In the genomic region with DNA sequence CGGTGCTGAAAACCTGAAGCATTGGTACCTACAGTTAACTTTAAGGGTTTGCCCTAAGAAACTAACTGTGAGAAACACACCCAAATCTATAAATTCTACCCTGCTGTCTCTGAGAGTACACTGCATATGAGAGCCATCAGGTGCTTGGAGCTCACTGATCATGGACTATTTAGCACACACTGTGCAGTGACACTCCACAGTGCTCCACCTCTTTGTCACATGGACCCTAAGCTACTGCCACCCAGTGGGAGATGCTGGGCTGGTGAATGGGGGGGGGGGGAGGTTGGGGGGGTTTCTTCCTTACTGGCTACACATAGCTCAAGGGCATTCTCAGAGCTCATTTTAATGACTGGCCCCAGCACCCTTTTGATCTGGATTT, we compare ENCODE assay signal across 16 mouse cellular contexts. TPM values are rescaled to one million over a fixed set of nuclear protein-coding genes. Genes with fewer than 3 reads are reported as not detected.
A peak's percentile ranks its signal among the peaks of the same experiment; 100 is the strongest.
DNase-seq lines count a peak whose midpoint lies in the region; ATAC-seq and TF ChIP-seq lines count a peak whose summit lies in the region.
"Had no signal": no experiment of that assay in that cellular context is flagged by ENCODE, and none has a peak within 500 bp of the region (broad histone marks: within the 10 kb centered on the region; RNA-seq: fewer than 3 reads in every experiment).

No protein-coding gene starts in this region.

- no peak overlapping the region for H3K27ac ChIP-seq in heart, embryonic 12.5 days (ENCODE audit: poor library complexity, severe bottlenecking)
- H3K27ac ChIP-seq in kidney, postnatal 0 days: no peak overlapping the region
- no peak overlapping the region for H3K27ac ChIP-seq in kidney, embryonic 15.5 days
- no peak overlapping the region for H3K27ac ChIP-seq in brown adipose tissue, adult 24 weeks (replicated peaks; ENCODE audit: low read depth, low read length)
- 0 out of 2 replicates have a peak overlapping the region, but pooled peaks have one; percentile 58 for H3K27ac ChIP-seq in limb, embryonic 10.5 days
- H3K27ac ChIP-seq: midbrain, embryonic 10.5 days; stomach, embryonic 15.5 days had no signal

- no peak overlapping the region for H3K4me3 ChIP-seq in heart, embryonic 12.5 days
- no peak overlapping the region for H3K4me3 ChIP-seq in kidney, postnatal 0 days (replicated peaks; ENCODE audit: low read depth, low read length)
- H3K4me3 ChIP-seq in kidney, embryonic 15.5 days (replicated peaks): no peak overlapping the region
- peak overlapping the region; percentile 13; the same call in 1 of the 2 replicates for H3K4me3 ChIP-seq in brown adipose tissue, adult 24 weeks (ENCODE audit: insufficient read depth, low read depth, low read length)
- H3K4me3 ChIP-seq in limb, embryonic 10.5 days: no peak overlapping the region
- H3K4me3 ChIP-seq: forebrain, embryonic 10.5 days; hindbrain, embryonic 10.5 days; midbrain, embryonic 10.5 days; myocyte; stomach, embryonic 15.5 days had no signal

- no peak for ATAC-seq in heart, embryonic 12.5 days (ENCODE audit: insufficient number of reproducible peaks, low FRiP score)
- ATAC-seq in kidney, postnatal 0 days (replicated peaks; ENCODE audit: low FRiP score, low read depth): no peak
- no peak for ATAC-seq in kidney, embryonic 15.5 days (replicated peaks; ENCODE audit: low FRiP score)
- ATAC-seq: intestine, postnatal 0 days had no signal

- no peak for TF ChIP-seq CTCF in kidney, postnatal 0 days (IDR thresholded peaks at IDR 0.05; ENCODE audit: low read depth)

- no peaks in the 10 kb centered on the region for H3K36me3 ChIP-seq in heart, embryonic 12.5 days
- H3K36me3 ChIP-seq in kidney, postnatal 0 days (ENCODE audit: insufficient read depth, low read length): no peaks in the 10 kb centered on the region
- H3K36me3 ChIP-seq in kidney, embryonic 15.5 days: no peaks in the 10 kb centered on the region
- no peaks in the 10 kb centered on the region for H3K36me3 ChIP-seq in limb, embryonic 10.5 days
- H3K36me3 ChIP-seq: forebrain, embryonic 10.5 days; hindbrain, embryonic 10.5 days; midbrain, embryonic 10.5 days; stomach, embryonic 15.5 days had no signal

- WGBS in heart, embryonic 12.5 days: 66% methylated on average over 1 of the region's 1 CpGs
- WGBS in kidney, postnatal 0 days: 68% methylated on average over 1 of the region's 1 CpGs
- 76% methylated on average over 1 of the region's 1 CpGs for WGBS in kidney, embryonic 15.5 days
- WGBS in limb, embryonic 10.5 days: 92% methylated on average over 1 of the region's 1 CpGs

- 0 out of 2 replicates have a peak, but pooled peaks cover 4% of the 10 kb centered on the region for H3K9me3 ChIP-seq in heart, embryonic 12.5 days (replicated peaks)
- no peaks in the 10 kb centered on the region for H3K9me3 ChIP-seq in kidney, postnatal 0 days (replicated peaks; ENCODE audit: low read length)
- H3K9me3 ChIP-seq in kidney, embryonic 15.5 days (replicated peaks): no peaks in the 10 kb centered on the region
- H3K9me3 ChIP-seq in limb, embryonic 10.5 days (replicated peaks): no peaks in the 10 kb centered on the region
- H3K9me3 ChIP-seq: forebrain, embryonic 10.5 days; hindbrain, embryonic 10.5 days; midbrain, embryonic 10.5 days; stomach, embryonic 15.5 days had no signal

- H3K4me2 ChIP-seq in heart, embryonic 12.5 days: peak overlapping the region; percentile 53; the same call in 1 of the 2 replicates
- peak overlapping the region; percentile 39; the same call in 1 of the 2 replicates for H3K4me2 ChIP-seq in kidney, postnatal 0 days (ENCODE audit: low read length)
- H3K4me2 ChIP-seq in kidney, embryonic 15.5 days: no peak overlapping the region

- H3K27me3 ChIP-seq in heart, embryonic 12.5 days (replicated peaks): peaks cover 42% of the 10 kb centered on the region
- no peaks in the 10 kb centered on the region for H3K27me3 ChIP-seq in kidney, postnatal 0 days (ENCODE audit: insufficient read depth, low read length)
- no peaks in the 10 kb centered on the region for H3K27me3 ChIP-seq in kidney, embryonic 15.5 days
- no peaks in the 10 kb centered on the region for H3K27me3 ChIP-seq in limb, embryonic 10.5 days (ENCODE audit: low read depth, poor library complexity, severe bottlenecking)
- H3K27me3 ChIP-seq: stomach, embryonic 15.5 days had no signal

- no peak for DNase-seq in heart, postnatal 25 days (ENCODE audit: low spot score)
- no peak for DNase-seq in kidney, postnatal 0 days (ENCODE audit: low spot score)
- no peak for DNase-seq in limb, embryonic 10.5 days (ENCODE audit: low spot score)
- no peak for DNase-seq in lung, postnatal 10 days
- DNase-seq: cerebellum, adult 18-20 months; cerebellum, postnatal 14 days; thymus, postnatal 25 days had no signal

- intact Hi-C loops in heart, postnatal 25 days (cut with DNase I): no loop called here

- peaks cover 36% of the 10 kb centered on the region for H3K4me1 ChIP-seq in heart, embryonic 12.5 days (replicated peaks)
- no peaks in the 10 kb centered on the region for H3K4me1 ChIP-seq in kidney, postnatal 0 days (replicated peaks; ENCODE audit: insufficient read depth, low read length)
- peaks cover 13% of the 10 kb centered on the region; the same call in 1 of the 2 replicates for H3K4me1 ChIP-seq in kidney, embryonic 15.5 days
- H3K4me1 ChIP-seq in brown adipose tissue, adult 24 weeks (ENCODE audit: control insufficient read depth, insufficient read depth, insufficient read length, low read length): 0 out of 2 replicates have a peak, but pooled peaks cover 3% of the 10 kb centered on the region
- peaks cover 36% of the 10 kb centered on the region for H3K4me1 ChIP-seq in limb, embryonic 10.5 days

- H3K9ac ChIP-seq in heart, embryonic 12.5 days: no peak overlapping the region
- H3K9ac ChIP-seq in kidney, postnatal 0 days (ENCODE audit: low read depth, low read length): no peak overlapping the region
- H3K9ac ChIP-seq in kidney, embryonic 15.5 days: no peak overlapping the region
- H3K9ac ChIP-seq: stomach, embryonic 15.5 days had no signal

RNA-seq across cellular contexts. Expression of gene Rhbdd1, which starts 43.4 kb away (rescaled TPM):
- 11.5 and 11.9 TPM in 2 replicates for polyA plus RNA-seq in heart, embryonic 12.5 days (2016; fragmentation: Nextera tagmentation; extraction: Ambion mirVana)
- 10 to 100 TPM; 10.2 TPM for total RNA-seq in heart, postnatal 25 days (2021)
- polyA plus RNA-seq in kidney, postnatal 0 days (2015; fragmentation: Nextera tagmentation; extraction: Ambion mirVana): 8.0 and 8.6 TPM in 2 replicates
- 9.4 and 9.8 TPM in 2 replicates for polyA plus RNA-seq in kidney, embryonic 15.5 days (2015; fragmentation: Nextera tagmentation; extraction: Ambion mirVana)
- 8.2 and 11.5 TPM in 2 replicates for polyA plus RNA-seq in brown adipose tissue, adult 24 weeks (2012; ENCODE audit: insufficient read depth, insufficient read length, missing spikeins)
- polyA plus RNA-seq in limb, embryonic 10.5 days (2016; fragmentation: Nextera tagmentation; extraction: Ambion mirVana): 8.4 and 9.1 TPM in 2 replicates
